In the genomic region with DNA sequence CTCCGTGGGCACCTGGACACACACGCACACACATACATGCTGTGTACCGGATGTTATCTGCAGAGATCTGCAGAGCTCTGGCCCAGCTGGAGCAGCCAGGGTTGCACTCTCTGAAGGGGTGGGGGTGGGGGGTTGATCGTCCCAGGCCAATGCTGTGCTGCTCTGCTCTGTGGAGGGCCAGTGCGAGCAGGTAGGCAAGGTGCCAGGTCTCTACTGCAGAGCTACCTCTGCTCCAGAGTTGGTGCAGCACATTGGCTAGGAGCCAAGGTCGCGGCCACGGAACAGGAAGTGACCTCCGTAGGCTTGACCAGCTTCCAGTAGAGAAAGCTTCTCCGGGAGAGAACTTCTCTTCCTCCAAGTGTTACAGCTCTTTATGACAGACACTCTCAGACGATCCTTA, we compare ENCODE assay signal across 8 mouse cellular contexts. TPM values are rescaled to one million over a fixed set of nuclear protein-coding genes. Genes with fewer than 3 reads are reported as not detected.
DNase-seq lines count a peak whose midpoint lies in the region; ATAC-seq lines count a peak whose summit lies in the region.

No protein-coding gene starts in this region.

- DNase-seq in layer of hippocampus, adult 9-11 months, result peak; percentile 52
- DNase-seq in layer of hippocampus, postnatal 14 days (ENCODE audit: low spot score in 2 of 2), result no peak
- DNase-seq in heart, postnatal 14 days, result peak; percentile 83 to 85
- DNase-seq in liver, result peak; percentile 61
- DNase-seq in urinary bladder, postnatal 10 days (ENCODE audit: low spot score), result peak; percentile 38
- DNase-seq in layer of hippocampus, adult 18-20 months (ENCODE audit: low spot score in 2 of 2), result no peak

- intact Hi-C loops in heart, postnatal 14 days (cut with DNase I), result no loop called here

- ATAC-seq in common myeloid progenitor, adult 5-6 weeks (replicated peaks; ENCODE audit: low read depth, poor library complexity, severe bottlenecking), result peak; percentile 70
- peak; percentile 59 for ATAC-seq in neutrophil, adult 5-6 weeks (ENCODE audit: extremely low read depth, insufficient number of reproducible peaks, low FRiP score, poor library complexity, severe bottlenecking)

RNA-seq across cellular contexts. Expression of a gene that starts 12.5 kb away (rescaled TPM):
- total RNA-seq in layer of hippocampus, postnatal 14 days (2021), result 10 to 100 TPM; 27.2 to 29.1 TPM
- 8.1 and 8.8 TPM in 2 replicates for total RNA-seq in common myeloid progenitor, adult 5-6 weeks (2017)
- 10 to 100 TPM; 36.7 to 39.6 TPM for total RNA-seq in heart, postnatal 14 days (2021)
- total RNA-seq in neutrophil, adult 5-6 weeks (2017), result 44.1 and 46.2 TPM in 2 replicates
- total RNA-seq in layer of hippocampus, adult 18-20 months (2021), result 10 to 100 TPM; 20.8 to 21.0 TPM

RNA-seq across cellular contexts. Expression of a gene that starts 33.9 kb away (rescaled TPM):
- total RNA-seq in layer of hippocampus, postnatal 14 days (2021), result 10 to 100 TPM; 13.3 to 13.5 TPM
- 13.9 and 16.0 TPM in 2 replicates for total RNA-seq in common myeloid progenitor, adult 5-6 weeks (2017)
- 10 to 100 TPM; 12.1 to 12.3 TPM for total RNA-seq in heart, postnatal 14 days (2021)
- total RNA-seq in neutrophil, adult 5-6 weeks (2017), result 17.2 and 17.6 TPM in 2 replicates
- total RNA-seq in layer of hippocampus, adult 18-20 months (2021), result 10 to 100 TPM; 14.4 to 15.7 TPM

Comparison
In these comparisons a context has a peak if more than half of its experiments do, and no peak if none do; other contexts are left out.
1. DNase-seq: peak in layer of hippocampus, adult 9-11 months (single experiment), heart, postnatal 14 days (2 of 2), liver (single experiment) and urinary bladder, postnatal 10 days (single experiment); none in layer of hippocampus, postnatal 14 days (0 of 2) and layer of hippocampus, adult 18-20 months (0 of 2).